Mouse (Mus musculus) midbrain, postnatal 0 days (tissue): ENCODE results near the gene Larp4. TPM values are rescaled to one million over a fixed set of nuclear protein-coding genes. Genes with fewer than 3 reads are reported as not detected.
A peak's percentile ranks its signal among the peaks of the same experiment; 100 is the strongest.

Experiments used
- ATAC-seq: fragments of 200-750 bp; cut with Nextera tagmentation; 2 replicates; pipeline ENCODE4 v1.8.0; 2017; ENCODE audit warnings: moderate number of reproducible peaks, mild to moderate bottlenecking, moderate TSS enrichment, moderate library complexity; ENCODE audit not compliant: low FRiP score
- DNase-seq: peaks from one replicate; pipeline ENCODE4 v3.0.0-alpha.2; 2015; ENCODE audit warnings: low spot score
- H3K27ac ChIP-seq: fragments of 300-500 bp; sonication (generic); 2 replicates; pipeline ENCODE4 v1.5.1; 2014; ENCODE audit warnings: low read depth, mild to moderate bottlenecking, low read length, mixed read lengths
- H3K27me3 ChIP-seq: fragments of 300-500 bp; sonication (generic); 2 replicates; pipeline ENCODE4 v1.6.1; 2014; ENCODE audit warnings: low read length, control low read depth, mixed read lengths; ENCODE audit not compliant: insufficient read depth
- H3K36me3 ChIP-seq: fragments of 300-500 bp; sonication (generic); 2 replicates; pipeline ENCODE4 v1.6.1; 2014; ENCODE audit warnings: low read length, control low read depth, mixed read lengths; ENCODE audit not compliant: insufficient read depth
- H3K4me1 ChIP-seq: fragments of 300-500 bp; sonication (generic); 2 replicates; pipeline ENCODE4 v1.6.1; 2014; ENCODE audit warnings: mild to moderate bottlenecking, control low read depth, antibody characterized with exemption, low read length, mixed read lengths; ENCODE audit not compliant: insufficient read depth
- H3K4me2 ChIP-seq: fragments of 300-500 bp; sonication (generic); 2 replicates; pipeline ENCODE4 v1.6.1; 2014; ENCODE audit warnings: low read depth, mild to moderate bottlenecking, low read length, mixed read lengths; ENCODE audit not compliant: poor library complexity, severe bottlenecking
- H3K4me3 ChIP-seq: fragments of 300-500 bp; sonication (generic); 2 replicates; pipeline ENCODE4 v1.5.1; 2014; ENCODE audit warnings: low read depth, mild to moderate bottlenecking, low read length, moderate library complexity
- H3K9ac ChIP-seq: fragments of 300-500 bp; sonication (generic); replicated peaks from 2 replicates; pipeline ENCODE4 v1.6.1; 2014; ENCODE audit warnings: mild to moderate bottlenecking, low read length, moderate library complexity, mixed read lengths; ENCODE audit not compliant: poor library complexity, severe bottlenecking
- H3K9me3 ChIP-seq: fragments of 300-500 bp; sonication (generic); 2 replicates; pipeline ENCODE4 v1.6.1; 2016; ENCODE audit warnings: low read length, control low read depth
- CTCF ChIP-seq: IDR thresholded peaks from 2 replicates; pipeline ENCODE4 v1.5.1; 2016; ENCODE audit warnings: antibody characterized with exemption, mild to moderate bottlenecking
- WGBS: fragments of 180-500 bp; shearing (Covaris S2); extraction: QIAGEN DNeasy Blood & Tissue Kit; methylation state at CpG from one replicate; pipeline ENCODE4 v1.1.7; 2014; 5-methylcytosine and 5-hydroxymethylcytosine counted together
- polyA plus RNA-seq: library from polyadenylated mRNA; unstranded; fragments of >200 nt; fragmentation: Nextera tagmentation; extraction: Ambion mirVana; gene quantifications from 2 replicates; pipeline ENCODE4 v1.2.1, GENCODE M21; 2015
- total RNA-seq: library from RNA; depleted of rRNA; stranded (reverse); fragments of >200 nt; gene quantifications from 2 replicates; pipeline ENCODE4 v1.2.3, GENCODE M21; 2014

Larp4 gene
- total and polyA plus RNA-seq, 2 experiments from 2014 or later: 19.6 to 73.5 TPM

DNA sequence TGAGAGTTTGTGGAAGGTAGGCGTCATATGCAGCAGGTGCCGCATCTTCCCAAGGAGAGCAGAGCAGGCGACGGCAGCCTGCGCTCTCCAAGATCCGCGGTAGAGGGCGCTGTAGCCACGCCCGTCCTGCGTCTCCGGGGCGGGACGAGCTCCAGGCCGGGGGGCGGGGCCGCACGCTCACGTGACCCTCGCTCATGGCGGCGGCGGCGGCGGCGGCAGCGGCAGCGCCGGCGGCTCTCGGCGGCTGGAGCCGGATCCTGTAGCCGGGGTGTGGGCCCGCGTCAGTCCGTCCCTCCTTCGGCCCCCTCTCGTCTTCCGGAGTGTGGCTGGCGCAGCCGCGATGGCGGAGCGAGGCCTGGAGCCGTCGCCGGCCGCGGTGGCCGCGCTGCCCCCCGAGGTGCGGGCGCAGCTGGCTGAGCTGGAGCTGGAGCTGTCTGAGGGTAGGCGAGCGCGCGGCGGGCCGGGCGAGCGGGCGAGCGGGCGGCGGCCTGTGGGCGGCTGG lies 68.7 kb downstream of the Larp4 start, which contains the start of gene Dip2b:
TSS of gene Dip2b (plus strand) at position 195 of the 502 bp plus-strand sequence.
- Histone ChIP-seq H3K27ac (peak within 1 kb of the TSS; percentile 99), H3K4me1 (peaks cover 9% of the 10 kb centered on the region; the same call in 1 of the 2 replicates), H3K27me3 (no peaks in the 10 kb centered on the region; the same call in 1 of the 2 replicates), H3K4me2 (peak within 1 kb of the TSS; percentile 53), H3K9ac (peak within 1 kb of the TSS; percentile 100), H3K9me3 (no peaks in the 10 kb centered on the region), H3K36me3 (no peaks in the 10 kb centered on the region), H3K4me3 (peak within 1 kb of the TSS; percentile 96)
- WGBS: 0% methylated on average over 23 of the region's 68 CpGs
- TF ChIP-seq CTCF: peak; percentile 89
- ATAC-seq: peak; percentile 93
- peak; percentile 93 for DNase-seq

DNA sequence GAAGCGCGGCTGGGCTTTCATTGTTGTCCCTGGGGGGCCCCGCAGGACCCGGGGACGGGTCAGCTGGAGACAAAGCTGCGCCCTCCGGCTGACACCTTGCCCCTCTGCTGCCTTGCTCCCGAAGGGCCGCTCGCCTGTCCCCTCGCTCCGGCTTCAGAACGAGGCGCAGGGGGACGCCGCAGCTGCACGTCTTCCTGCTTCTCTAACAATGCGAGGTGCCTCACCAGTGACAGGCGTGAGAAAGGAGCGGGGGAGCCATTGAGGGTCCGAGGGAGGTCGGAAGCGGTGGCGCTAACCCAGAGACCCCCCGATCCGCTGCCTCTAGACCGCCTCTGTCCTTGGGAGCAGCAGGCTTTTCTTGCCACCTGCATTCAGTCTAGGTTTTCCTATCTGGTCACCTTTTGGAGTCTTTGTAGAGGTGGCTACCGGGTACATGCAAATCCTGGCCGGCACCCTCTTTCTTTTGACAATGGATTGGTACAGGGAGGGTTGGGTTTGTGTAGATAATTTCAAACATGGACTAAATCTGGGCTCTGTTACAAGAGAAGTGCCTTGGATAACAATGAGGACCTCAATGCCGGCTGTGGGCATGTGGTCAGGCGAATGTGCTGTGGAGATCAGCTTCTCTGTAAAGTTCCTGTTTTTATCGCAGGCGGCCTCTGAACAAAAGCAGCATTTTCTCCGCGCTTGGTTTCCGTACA lies 69.3 kb downstream of the Larp4 start:
- ATAC-seq (peak; percentile 78), DNase-seq (peak; percentile 58)
- H3K36me3 ChIP-seq: no peaks in the 10 kb centered on the region
- under 1% methylated on average over 33 of the region's 36 CpGs for WGBS
- 0 out of 2 replicates have a peak, but pooled peaks have one; percentile 6 for TF ChIP-seq CTCF
- peak overlapping the region; percentile 99 for H3K27ac ChIP-seq
- peak overlapping the region; percentile 53 for H3K4me2 ChIP-seq
- H3K9me3 ChIP-seq: no peaks in the 10 kb centered on the region
- peak overlapping the region; percentile 96 for H3K4me3 ChIP-seq
- H3K27me3 ChIP-seq: no peaks in the 10 kb centered on the region; the same call in 1 of the 2 replicates
- H3K9ac ChIP-seq: peak overlapping the region; percentile 100
- peaks cover 9% of the 10 kb centered on the region; the same call in 1 of the 2 replicates for H3K4me1 ChIP-seq

DNA sequence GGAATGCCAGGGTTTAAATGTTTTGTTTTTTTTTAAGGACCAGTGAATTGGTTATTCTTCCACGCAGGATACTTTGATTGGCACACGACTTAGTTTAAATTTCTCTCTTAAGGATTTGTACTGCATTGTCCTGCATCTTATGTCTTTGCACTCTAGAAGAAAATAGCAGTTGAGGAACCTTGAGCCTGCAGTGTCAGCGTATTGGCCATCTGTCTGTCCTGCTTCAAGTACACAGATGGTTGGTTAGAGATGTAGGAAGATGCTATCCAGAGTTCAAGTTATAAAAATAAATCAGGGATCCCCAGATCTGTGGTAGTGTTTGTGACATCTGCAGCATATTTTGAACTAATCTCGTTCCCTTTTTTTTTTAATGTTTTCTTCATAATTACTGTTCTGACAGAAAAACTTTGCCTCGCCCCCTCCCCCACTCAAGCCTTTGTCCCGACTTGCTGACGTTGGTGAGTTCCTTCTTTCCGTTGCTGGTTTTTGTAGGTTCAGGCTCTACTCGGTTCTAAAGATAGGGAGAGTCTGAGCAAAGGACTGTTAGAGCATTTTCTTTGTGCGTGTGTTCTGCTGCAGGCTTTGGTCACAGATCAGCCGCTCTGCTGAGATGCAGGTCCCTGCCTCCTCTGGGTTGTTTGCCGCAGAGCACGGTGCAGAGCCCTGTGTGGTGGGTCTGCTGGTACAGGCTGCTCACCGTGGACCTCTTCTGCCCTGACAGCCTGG lies 70.8 kb downstream of the Larp4 start:
- DNase-seq (peak; percentile 24), ATAC-seq (no peak)
- 0 out of 2 replicates have a peak overlapping the region, but pooled peaks have one; percentile 29 for H3K9ac ChIP-seq
- H3K4me2 ChIP-seq: peak overlapping the region; percentile 53
- H3K4me1 ChIP-seq: peaks cover 10% of the 10 kb centered on the region
- no peaks in the 10 kb centered on the region for H3K9me3 ChIP-seq
- no peaks in the 10 kb centered on the region for H3K36me3 ChIP-seq
- TF ChIP-seq CTCF: no peak
- no peak overlapping the region for H3K27ac ChIP-seq
- 19% methylated on average over 14 of the region's 14 CpGs for WGBS
- no peaks in the 10 kb centered on the region; the same call in 1 of the 2 replicates for H3K27me3 ChIP-seq
- peak overlapping the region; percentile 96 for H3K4me3 ChIP-seq

DNA sequence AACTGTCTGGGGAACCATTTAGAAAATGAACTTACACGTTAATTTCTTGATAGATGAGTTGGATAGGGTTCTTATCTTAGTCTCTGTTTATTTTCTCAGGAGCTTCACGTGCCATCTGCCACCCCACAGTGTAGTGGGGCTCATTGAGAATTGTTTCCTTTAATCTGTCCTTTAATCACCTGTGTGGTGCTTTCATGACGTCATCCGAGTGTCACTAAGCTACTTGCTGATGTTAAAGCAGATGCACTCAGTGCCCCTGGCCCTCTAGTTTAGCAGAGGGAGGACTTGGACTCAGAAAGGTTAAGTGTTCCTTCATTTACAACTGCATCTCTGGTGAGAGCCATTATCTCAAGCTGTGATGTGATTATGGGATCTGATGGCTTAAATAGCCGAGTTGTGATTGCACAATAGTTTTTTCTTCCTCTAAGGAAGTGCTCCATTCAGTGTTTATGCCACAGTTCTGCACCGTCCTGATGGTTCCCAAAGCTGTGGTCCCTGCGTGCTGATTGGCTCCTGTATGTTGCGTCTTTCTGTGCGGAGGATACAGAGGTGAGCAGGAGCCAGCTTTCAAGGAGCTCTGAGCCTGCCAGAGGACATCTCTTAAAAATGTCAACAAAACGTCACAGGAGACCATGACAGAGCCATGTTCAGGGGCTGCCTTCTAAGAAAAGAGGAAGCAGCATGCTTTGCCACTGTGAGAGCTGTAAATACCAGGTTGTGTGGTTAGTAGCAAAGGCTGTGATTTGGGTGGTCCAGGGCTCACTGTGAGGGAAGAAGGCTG lies 71.6 kb downstream of the Larp4 start:
- no peaks in the 10 kb centered on the region for H3K36me3 ChIP-seq
- ATAC-seq (no peak), DNase-seq (peak; percentile 26)
- H3K27me3 ChIP-seq: no peaks in the 10 kb centered on the region; the same call in 1 of the 2 replicates
- H3K4me3 ChIP-seq: peak overlapping the region; percentile 96; the same call in 1 of the 2 replicates
- no peak overlapping the region for H3K27ac ChIP-seq
- no peaks in the 10 kb centered on the region for H3K9me3 ChIP-seq
- H3K4me1 ChIP-seq: peaks cover 12% of the 10 kb centered on the region
- H3K9ac ChIP-seq: peak overlapping the region; percentile 29; the same call in 1 of the 2 replicates
- WGBS: 28% methylated on average over 10 of the region's 10 CpGs
- no peak for TF ChIP-seq CTCF
- peak overlapping the region; percentile 53 for H3K4me2 ChIP-seq

DNA sequence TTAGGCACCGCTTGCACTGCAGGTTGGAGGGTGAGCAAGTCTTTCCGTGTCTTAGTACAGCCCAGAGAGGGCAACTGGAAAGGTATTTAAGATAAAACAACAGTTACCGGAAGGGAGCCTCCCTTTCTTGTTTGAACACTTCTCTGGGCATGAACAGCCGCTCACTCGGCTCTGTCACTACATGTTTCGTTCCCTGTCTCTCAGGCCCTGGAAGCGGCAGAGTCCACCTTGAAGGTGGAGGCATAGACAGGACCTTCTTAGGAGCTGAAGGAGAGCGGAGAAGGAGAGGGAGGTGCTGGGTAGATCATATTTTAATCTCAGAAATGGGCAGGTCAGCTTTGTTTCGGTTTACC lies 72.2 kb downstream of the Larp4 start:
- no peaks in the 10 kb centered on the region for H3K27me3 ChIP-seq
- H3K4me1 ChIP-seq: peaks cover 12% of the 10 kb centered on the region
- H3K9me3 ChIP-seq: no peaks in the 10 kb centered on the region
- ATAC-seq (no peak), DNase-seq (no peak)
- WGBS: 78% methylated on average over 9 of the region's 9 CpGs
- no peak overlapping the region for H3K9ac ChIP-seq
- no peak overlapping the region for H3K27ac ChIP-seq
- H3K4me2 ChIP-seq: peak overlapping the region; percentile 53
- TF ChIP-seq CTCF: no peak
- H3K36me3 ChIP-seq: no peaks in the 10 kb centered on the region
- H3K4me3 ChIP-seq: no peak overlapping the region
